Mouse (Mus musculus) right cerebral cortex, postnatal 25 days (tissue): ENCODE measurements around the gene Klhl26.

Experiments used
- DNase-seq: peaks from one replicate; pipeline ENCODE4 v3.0.0; 2022

Gene Klhl26

GRCm38 (mm10) chr8:70469295-70469916 lies 7.4 kb downstream of the Klhl26 start:
- no peak for DNase-seq

GRCm38 (mm10) chr8:70468733-70469132 lies 8.0 kb downstream of the Klhl26 start:
- no peak for DNase-seq

GRCm38 (mm10) chr8:70467907-70468306 lies 8.9 kb downstream of the Klhl26 start:
- no peak for DNase-seq

GRCm38 (mm10) chr8:70467229-70467725 lies 9.5 kb downstream of the Klhl26 start:
- no peak for DNase-seq

GRCm38 (mm10) chr8:70466771-70467170 lies 10.0 kb downstream of the Klhl26 start:
- no peak for DNase-seq

GRCm38 (mm10) chr8:70466305-70466704 lies 10.5 kb downstream of the Klhl26 start:
- DNase-seq = no peak

- DNase-seq = no peak
These were observed 11.1 kb downstream of the Klhl26 start for GRCm38 (mm10) chr8:70465701-70466100.

- DNase-seq = no peak
These were observed 12.6 kb downstream of the Klhl26 start for GRCm38 (mm10) chr8:70464162-70464561.

- DNase-seq = peak; percentile 77
These were observed 13.5 kb downstream of the Klhl26 start for GRCm38 (mm10) chr8:70463306-70463705.

- peak; percentile 44 for DNase-seq
These were observed 14.3 kb downstream of the Klhl26 start for GRCm38 (mm10) chr8:70462516-70462813.

- DNase-seq = no peak
These were observed 14.8 kb downstream of the Klhl26 start for GRCm38 (mm10) chr8:70461765-70462515.

- no peak for DNase-seq
These were observed 16.2 kb downstream of the Klhl26 start for GRCm38 (mm10) chr8:70460606-70461005.

- DNase-seq = no peak
These were observed 16.6 kb downstream of the Klhl26 start for GRCm38 (mm10) chr8:70460199-70460598.

GRCm38 (mm10) chr8:70459636-70460035 lies 17.1 kb downstream of the Klhl26 start:
- no peak for DNase-seq

- no peak for DNase-seq
These were observed 18.3 kb downstream of the Klhl26 start for GRCm38 (mm10) chr8:70458462-70458861.

GRCm38 (mm10) chr8:70457882-70458281 lies 18.9 kb downstream of the Klhl26 start:
- DNase-seq = no peak

- DNase-seq = no peak
These were observed 19.8 kb downstream of the Klhl26 start for GRCm38 (mm10) chr8:70456996-70457395.

- peak; percentile 47 for DNase-seq
These were observed 22.9 kb downstream of the Klhl26 start for GRCm38 (mm10) chr8:70453852-70454251.

- DNase-seq = peak; percentile 44
These were observed 24.4 kb downstream of the Klhl26 start for GRCm38 (mm10) chr8:70452196-70452966.

GRCm38 (mm10) chr8:70447639-70448420 lies 28.9 kb downstream of the Klhl26 start:
- DNase-seq = no peak

GRCm38 (mm10) chr8:70445988-70446387 lies 30.8 kb downstream of the Klhl26 start:
- no peak for DNase-seq

- no peak for DNase-seq
These were observed 33.4 kb downstream of the Klhl26 start for GRCm38 (mm10) chr8:70443326-70443725.

GRCm38 (mm10) chr8:70441565-70441964 lies 35.2 kb downstream of the Klhl26 start:
- DNase-seq = no peak
